Mouse (Mus musculus): ENCODE data around the gene Gm5105. TPM values are rescaled to one million over a fixed set of nuclear protein-coding genes. Genes with fewer than 3 reads are reported as not detected.

The Gm5105 gene
- total RNA-seq (2021) = under 1 TPM in 1 of 2 experiments, not detected in 1; 0.28 TPM

DNA sequence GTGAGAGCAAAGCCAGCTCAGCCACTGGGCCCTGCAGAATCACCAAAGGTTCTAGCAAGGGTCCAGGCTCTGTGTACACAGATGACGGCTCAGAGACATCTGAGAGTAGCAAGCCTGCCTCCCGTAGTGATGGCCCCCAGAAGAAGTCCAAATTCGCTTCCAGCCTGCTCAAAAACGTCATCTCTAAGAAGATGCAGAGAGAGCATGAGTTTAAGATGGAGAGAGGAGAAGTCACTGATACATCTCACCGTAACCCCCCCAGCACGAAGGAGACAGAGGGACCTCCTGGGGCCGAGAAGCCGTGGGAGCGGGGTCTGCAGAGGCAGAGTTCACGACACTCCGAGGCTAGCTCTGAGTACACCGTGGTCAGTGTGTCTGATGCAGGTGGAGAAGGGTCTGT is at the start of gene Gm5105:
Gene Gm5105, minus strand, starts transcription at position 101 of the 400 bp plus-strand sequence.
- no peak for DNase-seq (ENCODE audit: extremely low spot score in 1 of 2, low spot score in 1 of 2)

DNA sequence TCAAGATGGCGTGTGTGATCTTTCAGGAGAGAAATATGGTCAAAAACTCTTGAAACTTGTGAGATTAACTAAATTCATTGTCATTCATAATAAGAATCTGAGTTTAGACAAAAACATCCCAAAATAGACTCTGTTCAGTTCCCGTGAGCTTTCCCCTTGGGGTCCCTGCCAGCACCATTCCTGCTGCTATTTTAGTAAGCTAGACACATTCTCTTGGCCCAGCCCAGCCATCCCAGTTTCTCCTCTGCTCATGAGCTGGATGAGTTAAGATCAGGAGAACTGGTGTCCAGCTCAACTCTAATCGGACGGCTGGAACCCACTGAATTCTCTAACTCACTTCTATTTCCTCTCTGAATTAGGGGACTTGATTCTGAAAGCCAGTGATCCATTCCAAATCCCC is 49.7 kb upstream of the Gm5105 start:
- DNase-seq (ENCODE audit: extremely low spot score in 1 of 2, low spot score in 1 of 2) = no peak

DNA sequence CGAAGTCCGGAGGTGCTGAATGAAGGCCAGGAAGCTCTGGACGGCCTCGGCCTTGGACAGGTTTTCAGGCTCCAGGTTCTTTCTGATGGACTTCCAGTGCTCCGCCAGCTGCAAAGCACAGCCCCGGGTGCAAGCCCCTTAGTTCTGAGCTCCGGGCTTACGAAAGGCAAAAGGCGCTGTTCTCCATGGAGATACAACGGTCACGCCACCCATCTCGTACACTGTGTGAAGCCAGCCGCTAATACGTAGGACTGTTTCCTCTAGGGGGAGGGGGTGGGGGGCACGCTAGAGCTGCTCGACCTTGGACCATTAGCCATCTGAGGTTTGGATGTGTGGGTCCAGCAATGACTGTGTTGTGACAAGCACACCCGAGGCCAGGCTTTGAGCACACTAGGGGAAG is 46.9 kb upstream of the Gm5105 start:
- no peak for DNase-seq (ENCODE audit: extremely low spot score in 1 of 2, low spot score in 1 of 2)

DNA sequence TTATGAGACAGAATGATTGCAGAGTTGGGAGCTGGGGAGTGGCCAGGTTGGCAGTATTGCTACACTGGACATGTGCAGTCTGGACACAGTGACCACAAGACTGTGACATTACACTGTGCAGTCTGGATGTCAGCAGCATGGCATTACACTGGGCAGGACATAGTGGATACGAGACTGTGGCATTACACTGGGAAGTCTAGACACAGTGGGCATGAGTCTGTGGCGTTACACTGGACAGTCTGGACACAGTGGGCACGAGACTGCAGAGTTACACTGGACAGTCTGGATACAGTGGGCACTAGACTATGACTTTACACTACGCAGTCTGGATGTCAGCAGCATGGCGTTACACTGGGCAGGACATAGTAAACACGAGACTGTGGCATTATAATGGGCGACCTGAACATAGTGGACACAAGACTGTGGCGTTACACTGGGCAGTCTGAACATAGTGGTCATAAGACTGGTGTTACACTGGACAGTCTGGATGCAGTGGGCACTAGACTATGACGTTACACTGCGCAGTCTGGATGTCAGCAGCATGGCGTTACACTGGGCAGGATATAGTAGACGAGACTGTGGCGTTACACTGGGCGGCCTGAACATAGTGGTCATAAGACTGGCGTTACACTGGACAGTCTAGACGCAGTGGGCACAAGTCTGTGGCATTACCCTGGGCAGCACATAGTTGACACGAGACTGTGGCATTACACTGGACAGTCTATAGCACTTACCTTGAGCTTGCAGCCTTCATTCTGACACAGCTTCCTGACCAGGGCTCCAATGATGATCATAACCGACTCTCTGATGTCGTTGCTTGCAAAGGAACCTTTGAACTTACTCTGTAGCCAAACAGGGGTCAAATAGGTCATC is 44.0 kb upstream of the Gm5105 start:
- no peak for DNase-seq (ENCODE audit: extremely low spot score in 1 of 2, low spot score in 1 of 2)

DNA sequence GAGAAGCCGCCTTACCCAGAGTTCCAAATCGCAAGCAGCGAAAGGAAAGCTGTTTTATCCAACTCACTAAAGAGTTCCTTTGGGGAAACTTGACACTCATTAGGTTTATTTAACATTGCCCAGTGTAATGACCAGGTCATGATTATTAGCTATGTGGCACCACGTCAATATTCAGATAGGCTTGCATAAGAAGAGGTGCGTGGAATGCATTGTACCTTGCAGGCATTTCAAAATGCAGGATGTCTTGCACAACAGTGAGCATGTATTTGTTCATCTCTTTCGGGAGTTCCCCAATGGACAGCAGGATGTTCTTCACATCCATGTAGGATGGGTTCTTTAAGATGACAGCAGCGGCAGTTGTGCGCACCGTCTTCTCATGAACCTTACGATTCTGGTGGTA is 39.7 kb upstream of the Gm5105 start:
- no peak for DNase-seq (ENCODE audit: extremely low spot score in 1 of 2, low spot score in 1 of 2)

DNA sequence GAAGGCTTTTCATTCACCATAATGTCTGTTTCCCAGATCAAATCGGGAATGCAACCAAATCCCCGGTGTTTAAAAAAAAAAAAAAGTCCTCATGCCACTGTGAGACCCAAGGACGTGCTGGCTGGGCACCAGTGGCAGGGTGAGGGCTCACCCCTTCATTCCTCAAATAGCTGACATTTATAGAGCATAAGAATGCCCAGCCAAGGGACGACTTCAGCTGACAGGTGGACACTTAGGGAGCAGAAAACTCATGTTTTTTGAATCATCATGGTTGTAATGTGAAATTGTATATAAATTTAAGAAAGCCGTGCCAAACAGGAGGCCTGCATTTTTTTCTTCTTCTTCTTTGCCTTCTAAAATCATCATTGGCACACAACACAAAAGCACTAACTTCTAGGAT is 37.9 kb upstream of the Gm5105 start:
- DNase-seq (ENCODE audit: extremely low spot score in 1 of 2, low spot score in 1 of 2) = no peak

DNA sequence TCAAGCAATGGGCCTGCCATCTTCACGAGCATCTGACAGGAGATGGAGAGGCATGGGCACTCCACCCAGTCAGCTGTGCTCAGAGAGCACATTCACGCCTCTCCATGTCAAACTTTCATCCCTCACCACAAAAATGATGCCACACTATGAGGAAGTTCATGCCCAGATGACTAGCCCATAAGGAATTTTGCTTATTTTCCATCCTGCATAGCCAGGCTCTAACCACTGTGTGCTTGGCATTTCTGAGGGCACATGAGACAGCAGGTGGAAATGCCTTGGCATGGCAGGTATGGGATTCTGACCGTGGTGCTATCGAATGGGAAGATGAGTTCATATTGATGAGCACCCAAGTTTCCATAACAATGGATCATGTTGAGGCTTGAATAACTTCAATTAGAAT is 36.5 kb upstream of the Gm5105 start:
- DNase-seq (ENCODE audit: extremely low spot score in 1 of 2, low spot score in 1 of 2) = no peak

DNA sequence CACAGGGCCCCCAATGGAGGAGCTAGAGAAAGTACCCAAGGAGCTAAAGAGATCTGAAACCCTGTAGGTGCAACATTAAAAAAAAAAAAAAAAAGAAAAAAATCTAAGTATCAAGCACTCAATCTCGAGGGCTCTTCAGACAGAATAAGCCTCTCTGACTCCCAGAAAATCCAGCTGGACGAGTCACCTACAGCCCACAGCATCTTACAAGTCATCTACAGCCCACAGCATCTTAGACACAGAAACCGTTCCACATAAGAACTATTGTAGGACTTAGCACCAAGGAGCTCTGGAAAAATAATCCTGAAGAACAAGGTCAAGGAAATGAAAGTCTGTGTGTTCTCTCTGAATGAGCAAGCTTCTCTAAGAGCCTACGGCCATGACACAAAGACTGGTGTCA is 34.7 kb upstream of the Gm5105 start:
- no peak for DNase-seq (ENCODE audit: extremely low spot score in 1 of 2, low spot score in 1 of 2)

DNA sequence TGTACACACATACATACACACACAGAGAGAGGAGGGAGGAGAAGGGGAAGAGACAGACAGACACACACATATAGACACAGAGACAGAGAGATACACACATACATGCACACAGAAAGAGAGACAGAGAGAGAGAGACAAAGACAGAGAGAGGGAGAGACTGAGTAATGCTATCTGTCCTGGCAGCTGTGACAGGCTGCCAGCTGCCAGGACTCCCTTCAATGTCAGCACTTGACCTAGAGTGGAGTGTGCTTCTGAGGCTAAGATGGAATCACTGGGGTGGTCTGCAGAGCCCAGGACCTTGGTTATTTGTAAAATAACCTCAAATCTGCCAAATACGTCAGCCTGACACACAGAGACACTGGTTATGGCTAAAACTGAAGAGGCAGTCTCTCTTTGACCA is 30.5 kb upstream of the Gm5105 start:
- DNase-seq (ENCODE audit: extremely low spot score in 1 of 2, low spot score in 1 of 2) = no peak

DNA sequence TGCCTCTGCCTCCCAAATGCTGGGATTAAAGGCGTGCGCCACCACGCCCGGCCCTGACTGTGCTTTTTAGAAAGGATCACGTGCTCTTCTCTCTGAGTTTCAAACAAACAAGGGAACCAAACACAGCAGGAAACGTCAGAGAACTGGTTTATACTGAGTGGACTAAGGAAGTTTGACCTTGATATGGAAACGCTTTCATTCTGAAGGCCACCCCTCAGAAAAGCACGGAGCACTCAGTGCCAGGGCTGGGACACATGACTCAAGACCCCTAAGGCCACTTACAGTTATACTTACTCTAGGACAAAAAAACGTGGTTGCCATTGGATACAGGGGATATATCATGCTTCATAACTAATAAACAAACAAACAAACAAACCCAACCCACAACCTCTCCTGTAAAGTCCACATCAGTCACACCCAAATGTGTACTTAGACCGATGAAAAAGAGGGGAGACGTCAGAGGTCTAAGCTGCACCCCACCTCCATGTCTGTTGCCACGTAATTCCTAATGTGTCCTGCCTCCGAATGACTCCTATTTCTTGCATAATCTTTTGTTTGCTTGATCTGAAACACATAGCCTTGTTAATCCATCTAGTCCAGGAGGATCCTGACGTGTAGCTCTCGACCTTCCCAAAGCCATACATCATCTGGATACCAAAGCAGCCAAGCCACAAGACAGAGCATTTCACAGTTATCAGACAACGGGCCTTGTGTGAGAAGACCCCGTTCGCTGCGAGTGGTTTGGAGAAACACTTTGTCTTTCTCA is 29.3 kb upstream of the Gm5105 start:
- DNase-seq (ENCODE audit: extremely low spot score in 1 of 2, low spot score in 1 of 2) = no peak

DNA sequence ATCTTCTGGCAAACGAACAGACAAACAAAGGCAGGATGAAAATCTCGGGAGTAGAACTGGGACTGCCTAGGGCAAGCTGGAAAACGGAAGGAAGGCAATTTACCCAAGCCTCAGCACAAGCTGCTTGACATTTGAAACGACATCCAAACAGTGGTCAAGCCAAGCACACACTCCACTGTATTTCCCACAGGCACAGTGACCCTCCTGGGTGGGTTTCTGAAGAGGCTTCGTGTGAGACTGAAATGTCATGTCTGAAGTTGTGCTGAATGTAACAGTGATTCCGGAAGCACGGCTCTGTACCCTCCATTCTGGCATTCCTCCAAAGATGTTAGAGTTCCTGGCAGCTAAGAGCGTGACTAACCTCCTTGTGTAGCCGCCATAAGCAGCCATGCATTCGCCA is 28.5 kb upstream of the Gm5105 start:
- DNase-seq (ENCODE audit: extremely low spot score in 1 of 2, low spot score in 1 of 2) = no peak

DNA sequence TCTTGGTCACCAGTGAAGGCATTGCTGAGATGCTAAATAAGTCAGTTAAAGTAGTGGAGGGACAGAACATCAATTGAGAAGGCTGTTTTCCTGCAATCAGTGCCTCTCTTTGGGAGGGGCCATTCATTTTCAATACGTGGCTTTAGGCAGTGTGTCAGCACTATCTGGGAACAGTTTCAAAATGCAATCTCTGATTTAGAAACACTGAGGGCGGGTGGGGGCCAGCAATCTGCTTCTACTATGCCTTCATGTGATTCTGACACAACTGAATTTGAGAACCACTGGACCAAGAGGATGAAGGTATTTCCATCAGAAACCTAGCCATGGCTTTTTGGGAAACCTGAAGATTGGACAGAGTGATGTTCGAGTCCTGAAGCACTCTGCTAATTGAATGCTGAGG is 28.1 kb upstream of the Gm5105 start:
- DNase-seq (ENCODE audit: extremely low spot score in 1 of 2, low spot score in 1 of 2) = peak in 1 of 2 experiments; percentile 19

DNA sequence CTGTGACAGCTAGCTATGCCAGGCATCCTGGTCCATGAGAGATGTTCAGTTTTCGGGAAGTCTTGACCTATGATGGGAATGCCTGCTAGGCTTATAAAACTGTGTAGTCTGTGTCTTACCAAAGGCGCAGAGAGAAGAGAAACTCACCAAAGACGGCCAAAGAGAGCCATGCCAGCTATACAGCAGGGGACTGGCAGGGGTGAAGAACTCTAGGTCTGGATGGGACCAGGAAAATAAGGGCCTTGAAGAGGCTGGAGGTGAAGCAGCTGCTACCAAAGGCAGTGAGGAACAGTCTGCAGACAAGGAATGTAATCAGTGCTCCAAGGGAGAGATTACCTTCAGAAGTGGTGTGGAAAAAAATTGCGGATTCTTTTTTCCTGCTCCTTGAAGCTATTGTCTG is 16.7 kb upstream of the Gm5105 start:
- no peak for DNase-seq (ENCODE audit: extremely low spot score in 1 of 2, low spot score in 1 of 2)

DNA sequence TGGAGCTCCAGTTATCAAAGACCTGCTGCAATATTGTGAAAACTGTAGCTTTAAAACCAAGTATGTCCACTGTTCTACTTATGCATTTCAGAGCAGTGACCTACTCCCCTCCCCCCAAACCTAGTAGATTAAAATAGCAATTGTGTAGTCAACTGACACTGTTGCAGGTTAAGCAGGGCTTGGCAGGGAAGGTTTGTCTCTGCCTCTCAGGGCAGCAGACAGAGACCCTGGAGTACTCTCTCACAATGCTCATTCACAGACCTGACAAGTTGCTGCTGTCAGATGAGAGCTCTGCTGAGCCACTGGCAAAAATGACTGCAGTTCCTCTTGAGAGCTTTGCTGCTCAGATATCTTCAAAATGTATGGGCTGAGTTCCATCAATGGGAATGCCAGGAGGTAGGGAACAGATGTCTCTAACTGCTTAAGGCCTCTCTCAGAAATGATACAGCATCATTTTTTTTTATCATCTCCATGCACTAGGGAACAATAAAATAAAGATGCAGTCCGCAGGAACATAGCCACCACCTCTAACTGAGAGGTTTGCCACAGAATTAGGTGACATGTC is 16.0 kb upstream of the Gm5105 start:
- no peak for DNase-seq (ENCODE audit: extremely low spot score in 1 of 2, low spot score in 1 of 2)

DNA sequence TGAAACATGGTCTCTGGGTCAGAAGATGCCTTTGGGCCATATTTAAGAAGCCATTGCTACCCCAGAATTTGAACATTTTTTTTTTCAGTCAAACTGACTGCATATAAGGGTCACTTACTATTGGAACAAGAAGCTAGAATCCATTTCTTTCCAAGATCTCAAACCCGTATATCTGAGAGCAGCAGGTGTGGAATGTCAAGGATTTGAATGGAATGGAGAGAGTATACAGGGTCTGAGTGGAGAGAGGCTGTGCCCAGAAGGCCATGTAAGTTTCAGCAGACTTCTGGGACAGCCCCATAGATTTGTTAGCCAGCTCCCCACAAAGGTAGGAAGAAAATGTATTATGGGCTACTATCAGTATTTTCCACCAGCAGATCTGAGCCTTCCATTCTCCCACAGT is 11.5 kb upstream of the Gm5105 start:
- DNase-seq (ENCODE audit: extremely low spot score in 1 of 2, low spot score in 1 of 2) = no peak

DNA sequence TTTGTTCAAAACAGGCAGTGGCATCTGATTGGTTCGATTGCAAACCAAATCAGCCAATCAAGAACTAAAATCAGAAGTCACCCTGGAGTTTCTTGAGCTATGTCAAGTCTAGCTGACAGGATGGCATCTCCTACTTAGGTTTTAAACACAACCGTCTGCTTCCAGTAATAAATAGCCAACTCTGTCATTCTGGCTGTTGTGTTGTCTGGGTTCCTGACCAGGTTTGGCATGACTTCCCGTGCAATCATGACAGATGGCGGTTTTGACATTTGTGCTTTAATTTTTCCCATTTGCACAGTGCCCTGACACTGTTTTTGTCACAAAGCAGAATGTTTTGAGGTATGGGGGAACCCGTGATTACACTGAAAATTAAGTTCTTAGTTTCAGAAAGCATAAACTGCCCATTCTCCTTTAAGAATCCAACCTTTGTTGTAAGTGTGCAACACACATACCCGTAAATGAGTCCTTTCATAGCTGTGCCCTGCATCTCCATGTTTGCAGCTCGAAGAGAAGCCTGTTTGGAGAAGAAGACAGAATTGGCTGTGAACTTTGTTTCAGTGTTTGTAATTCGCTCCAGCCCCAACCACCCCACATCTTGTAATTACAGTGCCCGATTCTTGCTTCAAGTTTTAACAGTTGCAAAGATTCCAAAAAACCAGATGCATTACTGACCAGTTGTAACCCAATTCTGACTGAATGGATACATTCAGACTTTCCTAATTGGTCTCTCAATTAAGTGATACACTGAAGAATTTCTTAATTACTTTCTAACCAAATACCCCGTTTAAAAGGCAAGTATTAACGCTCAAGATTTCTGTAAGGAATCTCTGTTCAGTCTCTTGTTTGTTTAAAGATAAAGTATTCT is 10.5 kb upstream of the Gm5105 start:
- no peak for DNase-seq (ENCODE audit: extremely low spot score in 1 of 2, low spot score in 1 of 2)

DNA sequence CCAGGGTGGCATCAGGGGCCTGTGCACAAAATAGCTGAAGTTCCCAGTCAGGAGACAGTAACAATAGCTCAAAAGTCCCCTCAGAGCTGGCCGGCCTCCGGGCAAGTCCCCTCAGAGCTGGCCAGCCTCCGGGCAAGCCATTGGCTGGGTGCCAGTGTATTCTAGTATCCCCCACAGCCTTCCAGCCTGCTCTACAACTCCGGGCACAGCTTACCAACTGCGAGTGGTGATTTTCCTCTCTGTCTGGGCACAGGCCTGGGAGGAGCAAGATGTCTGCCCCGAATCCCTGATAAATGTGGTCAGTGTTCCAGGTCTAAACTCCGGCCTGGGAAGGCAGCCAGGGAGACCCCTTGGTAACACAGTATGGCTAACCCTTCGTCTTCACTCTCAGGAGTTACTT is 8.0 kb upstream of the Gm5105 start:
- DNase-seq (ENCODE audit: extremely low spot score in 1 of 2, low spot score in 1 of 2) = peak in 1 of 2 experiments; percentile 27

DNA sequence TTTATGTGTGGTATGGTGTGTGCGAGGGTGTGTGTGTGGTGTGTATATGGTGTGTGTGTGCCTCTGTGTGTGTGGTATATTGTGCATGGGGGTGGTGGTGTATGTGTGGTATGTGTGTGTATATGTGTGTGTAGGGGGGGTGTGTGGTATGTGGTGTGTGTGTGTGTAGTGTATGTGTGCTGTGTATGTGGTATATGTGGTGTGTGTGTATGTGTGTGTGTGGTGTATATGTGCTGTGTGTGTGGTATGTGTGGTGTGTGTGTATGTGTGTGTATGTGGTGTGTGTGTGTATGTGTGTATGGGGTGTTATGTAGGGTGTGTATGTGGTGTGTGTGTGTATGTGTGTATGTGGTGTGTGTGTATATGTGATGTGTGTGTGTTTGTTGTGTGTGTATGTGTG is 7.0 kb upstream of the Gm5105 start:
- no peak for DNase-seq (ENCODE audit: extremely low spot score in 1 of 2, low spot score in 1 of 2)

DNA sequence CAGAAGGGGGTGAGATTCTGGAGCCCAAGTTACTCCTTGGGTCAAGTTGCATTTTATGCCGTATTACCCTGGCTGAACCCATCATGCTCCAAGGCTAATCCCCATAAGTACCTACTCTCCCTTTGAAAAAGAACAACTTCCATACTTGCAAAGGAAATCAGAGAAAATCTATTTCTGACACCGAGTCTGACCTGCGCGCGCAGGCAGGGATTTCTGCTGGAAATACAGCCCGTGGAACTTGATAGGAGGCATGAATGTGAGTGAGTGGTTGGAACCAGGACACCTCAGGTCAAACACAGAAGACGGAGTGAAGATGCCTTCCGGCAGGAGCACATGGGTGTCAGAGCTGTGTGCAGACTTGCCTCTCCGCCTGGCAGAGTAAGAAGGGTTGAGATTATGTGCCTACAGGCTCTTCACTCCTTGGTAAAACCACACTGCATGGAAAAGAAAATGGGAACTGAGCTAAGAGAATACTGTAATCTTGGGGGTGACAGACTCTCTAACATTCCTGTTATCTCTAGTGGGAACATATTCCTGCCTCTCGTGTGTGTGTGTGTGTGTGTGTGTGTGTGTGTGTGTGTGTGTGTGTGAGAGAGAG is 4.4 kb upstream of the Gm5105 start:
- no peak for DNase-seq (ENCODE audit: extremely low spot score in 1 of 2, low spot score in 1 of 2)

DNA sequence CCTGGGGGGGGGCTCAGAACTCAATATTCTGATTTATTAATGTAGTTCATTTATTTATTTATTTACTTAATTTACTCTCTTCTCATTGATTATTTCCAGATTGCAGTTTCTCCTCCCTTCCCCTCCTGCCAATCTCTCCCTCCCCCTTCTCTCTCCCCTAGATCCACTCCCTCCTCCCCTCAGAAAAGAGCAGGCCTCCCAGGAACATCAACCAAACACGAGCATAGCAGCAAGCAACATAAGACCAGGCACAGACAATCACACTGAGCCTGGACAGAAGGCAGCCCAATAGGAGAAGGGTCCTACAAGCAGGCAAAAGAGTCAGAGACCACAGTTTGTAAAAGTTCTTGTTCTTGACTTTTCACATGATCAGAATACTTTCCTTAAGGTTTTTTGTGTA is 3.8 kb upstream of the Gm5105 start:
- no peak for DNase-seq (ENCODE audit: extremely low spot score in 1 of 2, low spot score in 1 of 2)
